Mouse (Mus musculus) mature B cell (primary cell): ENCODE measurements around the gene Chrm3.

Experiments
- in situ Hi-C: fragments of 300-500 bp; cut with MboI; formaldehyde crosslinking; loops from 2 replicates; pipeline ENCODE4 v1.14.3; 2019

Chrm3 gene

DNA sequence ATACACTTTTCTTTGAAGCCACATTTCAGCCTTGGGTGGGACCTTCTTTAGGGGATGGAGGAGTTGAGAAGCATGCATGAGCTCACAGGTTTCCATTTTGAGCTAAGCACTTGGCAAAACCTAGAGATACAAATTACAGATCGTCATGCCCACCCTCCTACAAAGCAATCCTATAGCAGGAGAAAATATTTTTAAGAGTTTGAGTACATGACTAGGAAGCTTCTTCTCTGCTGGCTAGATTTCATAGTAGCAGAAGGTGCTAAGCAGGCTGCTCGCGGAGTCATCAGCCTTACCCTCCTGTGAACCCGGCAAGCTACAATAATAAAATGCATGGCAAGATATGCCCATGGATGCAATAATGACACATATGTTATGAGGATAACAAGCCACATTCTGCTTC lies 124.4 kb downstream of the Chrm3 start:
- in situ Hi-C loops, result no loop called here

DNA sequence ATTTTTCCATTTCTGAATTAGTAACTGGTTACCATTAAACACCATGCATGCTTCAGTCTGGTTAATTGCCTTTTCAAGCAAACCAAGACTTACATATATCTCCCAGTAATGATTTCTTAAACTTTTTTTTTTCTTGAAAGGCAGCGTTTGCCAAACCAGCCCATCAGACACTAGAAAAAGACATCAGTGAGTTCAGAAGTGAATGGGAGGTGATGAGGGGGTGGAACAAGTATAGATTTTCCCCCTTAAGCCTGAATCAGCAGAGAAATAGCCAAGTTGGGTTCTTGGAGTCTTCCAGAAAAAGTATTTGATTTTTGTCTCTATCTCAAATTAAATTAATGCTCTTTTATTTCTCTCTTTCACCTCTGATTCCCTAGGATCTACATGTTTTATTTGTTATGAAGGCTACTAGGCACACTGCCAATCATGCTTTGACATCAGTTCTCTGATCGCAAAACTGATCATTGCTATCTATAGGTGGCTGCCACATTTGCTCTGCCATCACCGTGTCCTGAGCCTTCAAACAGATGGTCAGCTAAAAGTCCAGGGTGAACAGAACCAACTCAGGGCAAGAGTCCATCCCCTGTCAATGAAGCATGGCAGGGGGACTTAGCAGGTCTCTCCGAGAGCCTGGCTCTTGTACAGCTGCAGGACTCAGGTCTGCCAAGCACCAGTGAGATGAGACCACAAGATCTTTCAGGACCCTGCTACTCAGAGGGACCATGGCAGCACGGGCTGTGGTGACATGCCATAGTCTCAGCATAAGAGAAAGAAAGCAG lies 125.1 kb downstream of the Chrm3 start:
- in situ Hi-C loops, result no loop called here

DNA sequence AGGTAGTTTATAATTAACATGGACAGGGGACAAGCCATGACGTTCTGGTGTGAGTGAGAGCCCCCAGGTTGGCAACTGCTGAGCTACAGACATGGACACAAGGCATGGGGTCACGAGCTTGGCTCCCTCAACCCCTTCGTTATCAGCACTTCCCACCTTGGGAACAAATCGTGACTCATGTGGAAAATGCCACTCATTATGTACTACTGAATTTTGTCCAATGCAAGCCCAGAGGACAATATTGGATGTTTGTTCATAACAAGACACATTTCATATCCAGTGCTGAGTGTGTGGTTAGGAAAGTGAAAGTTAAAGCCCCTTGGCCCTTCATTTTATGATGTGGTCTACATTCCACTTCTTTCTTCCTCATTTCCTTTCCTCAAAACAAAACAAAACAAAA lies 140.2 kb downstream of the Chrm3 start:
- in situ Hi-C loops, result no loop called here

DNA sequence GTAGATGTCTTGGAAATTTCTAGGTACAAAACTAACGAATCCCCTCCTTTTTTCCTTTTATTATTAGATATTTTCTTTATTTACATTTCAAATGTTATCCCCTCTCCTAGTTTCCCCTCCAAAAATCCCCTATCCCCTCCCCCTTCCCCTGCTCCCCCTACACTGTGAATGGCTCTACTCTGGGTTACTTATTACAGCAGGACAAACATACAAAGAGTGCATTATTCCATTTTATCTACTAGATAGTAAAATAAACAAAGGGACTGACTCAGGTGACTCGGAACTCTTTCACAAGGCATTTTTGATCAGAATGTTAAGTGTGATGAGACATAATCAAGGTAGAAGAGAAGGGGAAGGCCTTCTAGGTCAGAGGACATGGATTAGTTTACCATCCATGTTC lies 148.5 kb downstream of the Chrm3 start:
- in situ Hi-C loops, result no loop called here

DNA sequence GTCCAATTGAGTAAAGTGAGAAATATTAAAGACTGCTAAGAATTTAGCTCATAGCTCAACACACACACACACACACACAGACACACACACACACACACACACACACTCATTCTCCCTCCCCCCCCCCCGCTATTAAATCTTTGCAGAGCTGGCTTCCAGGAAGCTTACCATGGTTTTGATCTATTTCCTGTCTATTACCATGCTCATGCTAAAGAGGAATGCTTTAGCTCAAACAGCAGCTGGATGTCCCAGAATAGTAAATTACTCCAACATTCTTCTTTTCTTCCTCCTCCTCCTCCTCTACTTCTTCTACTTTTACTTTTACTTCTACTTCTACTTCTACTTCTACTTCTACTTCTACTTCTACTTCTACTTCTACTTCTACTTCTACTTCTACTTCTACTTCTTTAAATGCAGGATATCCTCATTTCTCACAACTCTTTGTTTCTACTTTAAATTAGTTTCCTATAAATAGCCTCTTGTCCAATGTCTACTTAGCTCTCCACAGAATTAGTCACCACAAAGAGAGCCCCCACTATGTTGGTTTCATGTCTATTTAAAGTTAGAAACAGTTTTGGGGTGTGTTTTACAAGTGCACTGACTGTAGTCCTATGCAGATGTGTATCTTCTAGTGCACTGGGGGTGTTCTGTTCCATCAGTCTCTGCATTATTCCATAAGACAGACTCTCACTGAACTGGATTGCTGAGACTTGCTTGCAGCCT lies 150.0 kb downstream of the Chrm3 start:
- in situ Hi-C loops, result no loop called here

DNA sequence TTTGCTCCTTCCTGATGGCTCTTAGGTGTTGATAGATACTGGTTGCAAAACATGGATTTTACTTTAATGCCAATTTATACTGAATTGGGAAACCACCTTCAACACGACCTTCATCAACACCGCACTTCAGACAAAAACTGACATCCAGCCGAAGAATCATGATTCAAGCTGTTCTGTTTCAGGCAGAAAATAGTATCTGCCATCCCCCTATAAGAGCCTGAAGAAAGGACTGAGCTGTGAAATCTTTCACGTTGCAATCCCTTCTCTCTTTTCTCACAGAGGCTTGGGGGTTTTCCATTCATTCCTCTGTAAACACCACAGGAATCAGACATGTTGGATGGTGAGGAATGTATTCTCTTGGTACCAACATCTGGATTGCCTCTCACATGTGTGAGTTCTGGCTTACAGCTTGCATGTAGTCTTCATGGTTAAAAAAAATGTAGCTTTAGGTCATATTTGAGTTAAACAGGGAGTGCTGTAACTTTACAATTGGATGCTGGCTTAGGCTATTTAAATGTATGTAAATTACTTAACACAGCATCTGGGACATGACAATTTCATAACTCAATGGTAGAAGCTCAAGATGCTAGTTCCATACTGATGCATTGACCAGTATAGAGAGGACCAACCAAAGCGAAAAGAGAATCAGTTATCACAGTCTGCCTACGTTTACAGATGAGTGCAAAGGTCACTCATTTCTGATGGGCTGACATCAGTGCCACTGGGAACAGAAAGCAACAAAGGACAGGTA lies 161.3 kb downstream of the Chrm3 start:
- in situ Hi-C loops, result no loop called here

DNA sequence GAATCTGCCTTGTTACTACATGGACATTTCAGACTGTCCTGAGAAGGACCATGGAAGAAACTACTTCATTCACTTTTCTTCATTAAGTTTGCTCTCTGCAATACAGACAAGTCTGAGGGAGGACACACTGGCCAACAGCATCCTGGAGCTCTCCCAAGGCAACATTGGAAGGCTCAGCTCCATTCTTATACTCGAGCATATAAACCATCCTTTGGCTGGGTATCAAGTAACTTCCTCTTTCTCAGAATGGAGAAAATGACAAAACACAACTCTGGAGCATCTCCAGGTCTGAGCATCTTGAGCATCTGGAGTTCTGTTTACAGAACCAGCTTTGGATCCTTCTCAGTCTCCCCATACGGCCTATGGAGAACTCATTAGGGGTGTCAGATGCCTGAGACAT lies 170.8 kb downstream of the Chrm3 start:
- in situ Hi-C loops, result no loop called here

DNA sequence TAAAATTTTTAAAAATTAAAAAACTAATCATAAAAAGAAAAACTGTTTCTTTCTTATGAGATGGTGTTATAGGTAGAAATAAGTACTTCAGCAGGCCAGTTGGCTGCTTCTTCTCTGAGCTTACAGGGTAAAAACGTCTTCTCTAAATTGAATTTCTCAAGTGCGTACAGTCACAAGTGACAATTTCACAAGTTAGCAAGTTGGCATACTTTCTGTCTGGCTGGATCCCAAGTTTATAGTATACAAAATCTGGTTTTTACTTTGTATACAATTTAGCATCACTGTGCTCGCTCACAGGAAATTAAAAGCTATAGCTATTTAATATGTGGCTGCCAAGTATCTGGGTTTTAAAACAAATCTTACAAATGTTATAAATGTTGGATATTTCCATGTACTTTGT lies 172.7 kb downstream of the Chrm3 start:
- in situ Hi-C loops, result no loop called here

DNA sequence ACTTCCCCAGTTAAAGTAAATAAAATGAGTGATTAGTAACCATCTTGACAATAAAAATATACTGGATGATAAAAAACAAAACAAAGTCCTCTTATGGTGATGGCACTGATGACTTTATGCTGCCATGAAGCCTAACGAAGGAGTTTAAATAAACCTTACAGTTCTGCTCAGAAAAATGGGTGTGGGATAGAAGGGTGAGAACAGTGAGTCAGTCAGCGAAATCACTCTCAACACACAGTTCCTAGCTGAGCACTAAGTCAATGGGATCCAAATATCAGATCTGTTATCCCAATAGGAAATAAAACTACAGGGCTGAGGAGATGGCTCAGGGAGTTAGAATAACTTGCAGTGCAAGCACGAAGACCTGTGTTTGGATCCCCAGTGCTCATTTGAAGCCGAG lies 176.8 kb downstream of the Chrm3 start:
- in situ Hi-C loops, result no loop called here

DNA sequence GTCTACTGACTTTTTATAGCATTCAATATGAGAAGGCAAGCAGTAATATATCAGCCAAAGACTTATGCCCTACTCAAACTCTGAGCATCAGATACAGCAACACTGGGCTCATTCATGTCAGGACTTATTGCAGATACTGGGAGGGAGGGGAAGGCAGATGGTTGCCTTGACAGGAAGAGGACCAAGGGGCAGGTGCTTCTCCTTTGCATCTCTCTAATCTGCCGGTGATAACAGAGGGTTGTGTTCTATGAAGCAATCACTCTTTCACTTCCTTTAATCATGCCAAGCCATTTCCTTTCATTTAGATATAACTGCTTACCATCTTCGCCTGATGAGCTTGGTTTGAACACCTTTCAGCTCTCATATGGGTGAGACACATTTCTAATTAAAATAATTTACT lies 177.9 kb downstream of the Chrm3 start:
- in situ Hi-C loops, result no loop called here

DNA sequence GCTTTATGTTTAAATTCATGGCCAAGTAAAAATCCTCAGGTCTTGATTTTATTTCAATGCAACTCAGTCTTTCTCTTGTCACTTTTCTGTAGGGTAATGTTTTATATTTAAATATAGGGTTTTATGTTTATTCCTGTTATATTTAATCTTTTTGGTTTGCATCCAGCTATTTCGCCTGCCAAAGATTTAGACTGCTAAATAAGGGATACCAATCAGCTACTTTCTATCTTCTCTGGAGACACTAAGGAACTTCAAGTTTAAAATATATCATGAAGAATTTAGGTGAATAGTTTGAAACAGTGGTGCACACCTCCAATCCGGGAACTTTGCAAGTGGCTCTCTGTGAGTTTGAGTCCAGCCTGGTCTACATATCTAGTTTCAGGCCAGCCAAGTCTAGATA lies 190.1 kb downstream of the Chrm3 start:
- in situ Hi-C loops, result no loop called here

DNA sequence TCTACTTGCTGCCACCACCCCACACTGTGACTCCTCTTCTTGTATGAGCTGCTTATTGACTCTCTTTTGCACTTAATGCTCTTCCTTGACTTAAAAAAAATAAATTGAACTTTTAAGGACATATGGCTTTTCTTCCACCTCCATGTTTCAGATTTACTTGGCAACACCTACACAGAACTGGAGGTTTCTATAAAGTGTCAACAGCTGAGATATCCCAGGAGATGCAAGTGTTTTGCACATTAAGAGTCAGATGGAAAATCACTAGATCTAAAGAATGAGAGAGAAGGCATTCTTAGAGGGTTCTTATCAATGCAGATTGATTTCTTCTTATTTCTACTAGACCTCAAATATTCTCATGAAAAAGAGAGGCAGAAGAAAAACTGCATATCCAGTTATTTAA lies 197.3 kb downstream of the Chrm3 start:
- in situ Hi-C loops, result no loop called here

DNA sequence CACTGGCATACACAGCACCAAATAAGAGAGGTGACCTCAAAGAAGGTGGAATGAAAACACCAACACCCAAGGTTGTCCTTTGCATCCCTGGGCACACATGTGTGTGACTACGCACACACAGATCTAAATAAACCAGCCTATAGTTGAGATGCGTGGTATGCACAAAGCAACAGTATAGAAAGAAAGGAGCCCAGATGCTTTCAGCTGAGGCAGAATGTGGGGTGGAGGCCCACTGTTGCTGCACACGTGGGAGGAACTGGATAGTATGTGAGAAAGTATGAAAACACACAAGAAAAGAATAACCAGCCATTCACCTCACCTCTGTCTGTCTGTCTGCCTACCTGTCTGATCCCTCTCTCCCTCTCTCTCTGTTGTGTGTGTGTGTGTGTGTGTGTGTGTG lies 203.2 kb downstream of the Chrm3 start:
- in situ Hi-C loops, result no loop called here

DNA sequence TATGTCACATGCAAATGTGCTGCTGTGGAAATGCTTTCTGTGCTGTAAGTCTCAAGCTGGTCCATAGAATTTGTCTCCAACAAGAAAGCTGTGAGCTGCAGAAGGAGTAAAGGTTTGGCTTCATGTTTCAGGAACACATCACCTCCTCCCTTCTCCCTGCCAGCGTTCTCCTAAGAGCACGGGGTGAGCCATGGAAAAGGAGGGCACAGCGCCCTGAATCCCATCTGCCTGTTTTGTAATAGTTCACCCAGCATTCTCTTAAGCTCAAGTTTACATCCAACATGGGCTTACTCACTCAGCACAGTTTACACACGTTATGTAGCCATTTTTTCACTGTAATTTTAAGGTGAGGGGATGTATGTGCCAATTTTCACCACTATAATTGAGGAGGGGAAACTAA lies 220.1 kb downstream of the Chrm3 start:
- in situ Hi-C loops, result no loop called here

DNA sequence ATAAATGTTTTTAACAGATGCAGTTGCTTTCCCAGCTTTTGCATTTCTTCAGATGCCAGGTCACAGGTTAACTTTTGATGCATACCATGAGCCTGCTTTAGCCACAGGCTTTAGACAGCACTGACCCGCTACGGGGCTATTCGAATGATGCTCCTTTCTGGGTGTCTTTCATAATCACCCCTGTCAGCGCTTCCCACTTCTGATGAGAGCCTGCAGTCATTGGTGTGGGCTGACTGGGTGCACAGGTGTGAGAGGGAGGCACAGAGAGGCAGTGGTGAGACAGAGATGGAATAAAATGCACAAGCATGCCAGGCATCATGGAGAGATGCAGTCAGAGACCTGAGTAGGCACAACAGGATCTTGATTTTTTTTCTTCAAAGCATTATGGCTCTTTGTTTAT lies 221.8 kb downstream of the Chrm3 start:
- in situ Hi-C loops, result no loop called here

DNA sequence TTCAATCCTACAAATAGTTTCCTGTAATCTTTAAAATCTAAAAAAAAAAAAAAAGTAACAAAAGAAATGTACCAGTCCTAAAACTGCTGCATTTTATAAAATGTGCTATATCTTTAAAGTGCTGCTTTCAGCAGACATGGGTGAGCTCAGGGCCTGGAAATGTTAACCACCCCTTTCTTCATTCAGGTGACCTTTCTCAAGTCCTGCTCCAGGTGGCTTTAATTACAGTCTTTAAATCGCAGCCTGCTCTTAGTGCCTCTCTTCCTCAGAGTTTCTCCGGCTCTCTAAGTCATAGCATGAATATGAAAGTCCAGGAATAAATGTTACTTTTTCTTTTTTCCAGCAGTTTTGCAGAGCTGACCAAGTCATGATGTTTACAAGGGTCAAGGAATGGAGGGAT lies 229.6 kb downstream of the Chrm3 start:
- in situ Hi-C loops, result no loop called here

DNA sequence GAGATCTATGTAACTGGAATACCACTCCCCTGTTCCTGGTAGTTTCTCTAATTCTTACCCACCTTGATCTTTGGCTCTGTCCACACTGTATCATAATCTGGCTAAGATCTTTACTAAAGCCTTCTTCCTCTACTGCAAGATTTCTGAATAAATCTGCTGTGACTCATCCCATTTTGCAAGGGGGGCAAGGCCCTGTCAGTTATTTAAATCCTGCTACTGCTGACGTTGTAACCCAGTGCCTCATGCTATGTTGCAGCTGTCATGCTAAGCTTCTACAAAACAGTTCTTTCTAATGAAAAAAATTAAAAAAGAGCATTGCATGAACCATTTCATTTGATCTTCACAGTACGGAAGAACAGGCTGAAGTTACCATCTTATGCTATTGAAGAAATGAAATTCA lies 248.4 kb downstream of the Chrm3 start:
- in situ Hi-C loops, result no loop called here

DNA sequence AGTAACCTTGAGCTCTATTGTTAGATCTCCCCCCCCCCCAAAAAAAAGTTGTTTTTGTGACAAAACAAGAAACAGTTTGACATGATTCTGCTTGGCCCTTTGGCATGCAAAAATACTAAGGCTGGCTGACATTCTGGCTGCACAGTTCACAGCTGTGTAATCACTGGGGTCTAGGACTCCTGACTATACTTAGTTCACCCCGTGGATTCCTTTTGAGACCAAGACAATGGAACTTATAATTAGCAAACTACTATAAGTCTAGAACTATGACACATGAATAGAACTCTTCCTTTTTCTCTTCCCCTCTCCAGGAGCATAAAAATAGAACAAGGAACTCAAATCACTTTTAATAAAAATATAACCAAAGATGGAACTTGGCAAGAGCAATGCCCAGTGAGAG lies 251.1 kb downstream of the Chrm3 start:
- in situ Hi-C loops, result no loop called here

DNA sequence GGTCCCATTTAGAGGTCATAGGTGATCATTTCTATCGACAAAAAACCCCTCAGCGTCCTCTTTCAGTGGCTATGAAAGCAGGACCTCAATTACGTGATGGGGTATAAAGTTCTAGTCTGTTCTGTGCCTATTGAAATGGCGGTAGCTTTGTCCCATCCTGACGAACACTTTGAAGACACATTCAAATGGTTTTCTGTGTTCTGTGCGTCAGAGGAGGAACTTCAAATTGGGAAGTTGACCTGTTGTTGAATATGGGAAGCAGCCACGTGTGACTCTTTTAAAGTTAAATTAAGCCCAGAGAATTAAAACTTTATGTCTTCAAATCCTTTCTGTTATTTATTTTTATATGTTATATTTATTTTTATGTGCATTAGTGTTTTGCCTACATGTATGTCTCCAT lies 253.3 kb downstream of the Chrm3 start:
- in situ Hi-C loops, result no loop called here

DNA sequence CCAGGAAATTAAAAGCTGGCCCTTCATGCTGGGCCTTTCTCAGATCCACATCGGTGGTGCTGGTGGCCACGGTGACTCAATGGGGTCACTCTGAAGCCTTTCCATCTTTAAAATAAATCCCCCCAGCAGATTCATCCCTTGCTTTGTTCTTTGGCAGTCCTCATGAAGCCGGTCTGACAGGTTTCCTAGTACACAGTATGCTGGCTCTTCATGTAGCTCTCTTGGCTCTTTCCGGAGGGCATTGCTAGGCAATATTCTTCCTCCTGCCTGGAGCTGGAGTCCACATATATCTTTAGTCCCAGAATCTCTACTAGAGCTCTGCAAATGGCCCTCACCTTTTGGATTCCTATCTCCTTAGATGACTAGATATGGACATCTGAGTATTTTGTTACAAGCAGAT lies 269.9 kb downstream of the Chrm3 start:
- in situ Hi-C loops, result no loop called here

DNA sequence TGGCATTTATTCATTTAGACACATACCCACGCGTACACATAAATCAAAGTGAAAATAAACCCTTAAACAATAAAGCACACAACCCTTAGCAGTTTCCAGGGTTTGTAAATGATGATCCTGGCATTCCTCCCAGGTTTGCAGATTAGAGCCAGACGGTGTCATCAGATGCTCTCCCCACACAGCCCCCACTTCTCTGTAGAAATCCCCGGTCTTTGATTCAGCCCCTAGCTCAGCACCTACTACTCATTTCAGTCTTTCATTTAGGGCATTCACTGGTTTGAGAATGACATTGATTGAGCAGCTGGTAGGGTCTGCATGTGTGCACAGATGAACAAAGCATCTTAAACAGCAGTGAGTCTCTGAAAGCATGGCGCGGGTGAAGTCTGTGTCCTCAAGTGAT lies 274.3 kb downstream of the Chrm3 start:
- in situ Hi-C loops, result no loop called here

DNA sequence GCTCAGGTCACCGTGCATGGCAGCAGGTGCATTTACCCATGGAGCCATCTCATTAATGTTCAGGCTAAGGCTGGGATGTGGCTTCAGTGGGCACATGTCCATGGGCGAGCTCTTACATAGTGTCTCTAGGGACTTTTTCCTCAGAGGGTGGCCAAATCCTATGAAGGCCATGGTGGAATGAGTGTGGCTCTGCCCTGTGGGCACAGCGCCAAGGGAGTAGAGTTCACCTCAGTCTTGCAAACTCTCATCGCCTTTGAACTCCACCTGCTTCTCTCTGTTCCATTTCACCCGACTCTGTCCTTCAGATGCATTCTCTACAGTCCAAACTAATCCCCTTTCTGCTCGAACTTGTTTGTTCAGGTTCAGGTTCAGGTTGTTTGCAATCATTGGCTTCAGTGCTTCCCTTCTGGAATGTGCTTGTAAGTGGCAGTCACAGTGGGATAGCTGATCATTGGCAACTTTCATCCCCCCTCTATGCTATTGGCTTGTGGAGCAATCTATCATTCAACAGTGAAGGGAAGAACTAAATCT lies 278.7 kb downstream of the Chrm3 start:
- in situ Hi-C loops, result no loop called here

DNA sequence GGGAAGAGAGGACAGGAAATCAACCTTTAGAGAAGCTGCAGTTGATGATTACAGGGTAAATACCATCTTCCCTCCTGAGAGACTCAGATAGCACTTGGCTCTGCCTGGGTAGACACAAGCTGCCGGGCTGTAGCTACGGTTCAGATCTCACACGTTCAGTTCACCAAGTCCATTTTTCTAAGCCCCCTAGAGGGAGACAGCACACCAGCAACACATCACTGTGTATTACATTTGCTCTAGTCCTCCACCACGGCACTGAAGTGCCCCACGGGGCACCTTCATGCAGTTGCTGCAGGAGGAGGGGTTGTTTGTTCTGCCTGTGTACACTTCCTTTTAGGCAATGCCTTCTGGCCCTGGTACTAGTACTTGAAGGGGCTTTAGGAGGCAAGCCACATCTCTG lies 289.5 kb downstream of the Chrm3 start:
- in situ Hi-C loops, result no loop called here
